Mouse (Mus musculus): ENCODE data around the gene Kif7.

DNA sequence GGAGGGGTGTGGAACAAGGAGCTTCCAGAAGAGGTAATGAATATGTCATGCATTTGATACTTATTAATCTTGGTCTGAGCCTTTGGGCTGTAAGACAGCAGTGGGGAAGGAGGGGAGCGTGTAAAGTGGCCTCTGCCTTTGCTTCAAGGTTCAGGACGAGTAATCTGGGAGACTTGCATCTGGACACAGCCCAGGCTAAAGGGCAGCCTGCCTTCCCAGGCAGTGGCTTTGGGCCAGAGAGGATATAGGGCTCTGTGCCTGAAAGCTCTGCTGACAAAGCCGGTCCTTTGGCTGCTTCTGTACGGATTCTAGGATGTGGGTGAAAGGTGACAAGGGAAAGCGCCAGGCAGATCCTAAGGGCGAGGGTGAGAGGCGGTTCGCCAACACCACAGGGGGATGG, 19.0 kb upstream of the Kif7 start:
- TF ChIP-seq CTCF (IDR thresholded peaks at IDR 0.05) (no peak), EP300 (IDR thresholded peaks at IDR 0.05) (no peak)
